Mouse (Mus musculus) CH12.LX (cell line): ENCODE measurements around the gene Ntm.

Experiments
- CHD1 ChIP-seq: IDR thresholded peaks from 2 replicates; pipeline ENCODE4 v1.6.1; 2012; ENCODE audit warnings: low read depth, low read length, improper control_type of control experiment, inconsistent platforms
- CHD2 ChIP-seq: IDR thresholded peaks from 2 replicates; pipeline ENCODE4 v1.6.1; 2011; ENCODE audit warnings: low read length, improper control_type of control experiment
- CTCF ChIP-seq, 2 experiments: IDR thresholded peaks in 1 of 2; conservative IDR thresholded peaks in 1 of 2; 2 replicates each; pipeline ENCODE4 v1.5.1; 2011 to 2012; ENCODE audit warnings: low read depth in 2 of 2, low read length in 2 of 2, improper control_type of control experiment in 1 of 2, inconsistent platforms in 1 of 2, mild to moderate bottlenecking in 1 of 2, moderate library complexity in 1 of 2
- EP300 ChIP-seq: IDR thresholded peaks from 2 replicates; pipeline ENCODE4 v1.6.1; 2011; ENCODE audit warnings: low read length, improper control_type of control experiment
- POLR2A ChIP-seq: IDR thresholded peaks from 2 replicates; pipeline ENCODE4 v1.6.1; 2011; ENCODE audit warnings: low read depth, mild to moderate bottlenecking, improper control_type of control experiment, low read length
- POLR2AphosphoS2 ChIP-seq: IDR thresholded peaks from 2 replicates; pipeline ENCODE4 v1.6.1; 2011; ENCODE audit warnings: low read depth, low read length, improper control_type of control experiment
- TBP ChIP-seq: conservative IDR thresholded peaks from 2 replicates; pipeline ENCODE4 v1.6.1; 2011; ENCODE audit warnings: low read depth, low read length, improper control_type of control experiment
- TCF12 ChIP-seq: IDR thresholded peaks from 2 replicates; pipeline ENCODE4 v1.6.1; 2014; ENCODE audit warnings: low read depth, mild to moderate bottlenecking, inconsistent platforms, low read length, improper control_type of control experiment
- USF1 ChIP-seq: IDR thresholded peaks from 2 replicates; pipeline ENCODE4 v1.6.1; 2014; ENCODE audit warnings: low read depth, mild to moderate bottlenecking, inconsistent platforms, low read length, improper control_type of control experiment

DNA sequence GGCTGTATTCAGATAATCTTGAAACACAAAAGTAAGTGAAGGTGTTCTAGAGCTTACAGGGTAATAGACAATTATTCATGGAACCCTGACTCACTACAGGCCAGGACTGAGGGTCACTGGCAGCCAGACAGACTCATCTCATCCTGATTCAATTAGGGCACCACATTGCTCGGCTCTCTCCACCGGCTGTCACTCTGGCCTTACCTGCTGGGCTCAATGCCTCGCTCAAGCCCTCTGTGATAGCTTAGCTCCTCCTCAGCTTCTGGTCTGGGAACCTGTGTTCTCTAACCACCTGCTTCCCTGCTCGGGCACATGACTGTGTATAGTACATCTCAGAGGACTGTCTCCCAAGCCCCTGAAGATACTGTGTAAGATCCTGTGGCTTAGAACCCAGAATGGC lies 139.2 kb downstream of the Ntm start:
- TF ChIP-seq CHD1 (no peak), CHD2 (no peak), CTCF (conservative IDR thresholded peaks at IDR 0.05 in 1 of 2, IDR thresholded peaks at IDR 0.05 in 1 of 2; ENCODE audit: low read depth in 2 of 2, low read length in 2 of 2) (no peak), POLR2AphosphoS2 (no peak), POLR2A (no peak), TCF12 (no peak), USF1 (no peak), EP300 (no peak), TBP (no peak)
